Mouse (Mus musculus): ENCODE data around the gene Nup210l. TPM values are rescaled to one million over a fixed set of nuclear protein-coding genes. Genes with fewer than 3 reads are reported as not detected.

The Nup210l gene
- polyA plus RNA-seq, 1 experiment from 2014 or later = 0.44 TPM

MicroRNAs within 50 kb of the gene (microRNA counts, 519-probe panel; counts per million panel counts)
- 3,591 counts per million, percentile 80 among the panel's probes with 10 or more counts for microRNA mmu-miR-190b

Small RNA genes within 50 kb of the gene (microRNA-seq; reads per million reads assigned to microRNA genes)
- gene Mir190b = 18.7 reads per million, percentile 34 among the genes with 10 or more reads in this experiment

Other genes with a start within 250 kb of the Nup210l start
- 0.83 and 1.6 TPM in 2 replicates for gene Il6ra, start 190.9 kb upstream of the Nup210l start, polyA plus RNA-seq (2015; fragmentation: Nextera tagmentation; extraction: Ambion mirVana)
- 16.8 and 17.8 TPM in 2 replicates for gene Atp8b2, start 140.6 kb upstream of the Nup210l start, polyA plus RNA-seq (2015; fragmentation: Nextera tagmentation; extraction: Ambion mirVana)
- gene Hax1, start 105.4 kb upstream of the Nup210l start, polyA plus RNA-seq (2015; fragmentation: Nextera tagmentation; extraction: Ambion mirVana) = 169 and 173 TPM in 2 replicates
- 146 and 149 TPM in 2 replicates for gene 4933434E20Rik, start 52.5 kb upstream of the Nup210l start, polyA plus RNA-seq (2015; fragmentation: Nextera tagmentation; extraction: Ambion mirVana)
- 231 and 255 TPM in 2 replicates for gene Ubap2l, start 51.5 kb upstream of the Nup210l start, polyA plus RNA-seq (2015; fragmentation: Nextera tagmentation; extraction: Ambion mirVana)
- 496 and 525 TPM in 2 replicates for gene Tpm3, start 31.5 kb upstream of the Nup210l start, polyA plus RNA-seq (2015; fragmentation: Nextera tagmentation; extraction: Ambion mirVana)
- 1,327 and 1,965 TPM in 2 replicates for gene Rps27, start 109.5 kb downstream of the Nup210l start, polyA plus RNA-seq (2015; fragmentation: Nextera tagmentation; extraction: Ambion mirVana)
- gene Rab13, start 109.6 kb downstream of the Nup210l start, polyA plus RNA-seq (2015; fragmentation: Nextera tagmentation; extraction: Ambion mirVana) = 35.4 and 38.9 TPM in 2 replicates
- 107 and 113 TPM in 2 replicates for gene Jtb, start 127.5 kb downstream of the Nup210l start, polyA plus RNA-seq (2015; fragmentation: Nextera tagmentation; extraction: Ambion mirVana)
- 8.9 and 9.1 TPM in 2 replicates for gene Creb3l4, start 139.4 kb downstream of the Nup210l start, polyA plus RNA-seq (2015; fragmentation: Nextera tagmentation; extraction: Ambion mirVana)
- gene Slc39a1, start 144.0 kb downstream of the Nup210l start, polyA plus RNA-seq (2015; fragmentation: Nextera tagmentation; extraction: Ambion mirVana) = 86.2 and 92.6 TPM in 2 replicates
- 25.9 and 26.9 TPM in 2 replicates for gene Crtc2, start 150.0 kb downstream of the Nup210l start, polyA plus RNA-seq (2015; fragmentation: Nextera tagmentation; extraction: Ambion mirVana)
- 4.9 and 5.6 TPM in 2 replicates for gene Dennd4b, start 161.1 kb downstream of the Nup210l start, polyA plus RNA-seq (2015; fragmentation: Nextera tagmentation; extraction: Ambion mirVana)
- gene Gatad2b, start 189.0 kb downstream of the Nup210l start, polyA plus RNA-seq (2015; fragmentation: Nextera tagmentation; extraction: Ambion mirVana) = 19.0 and 24.5 TPM in 2 replicates